Mouse (Mus musculus): ENCODE data around the gene 4921524J17Rik. TPM values are rescaled to one million over a fixed set of nuclear protein-coding genes. Genes with fewer than 3 reads are reported as not detected.

The 4921524J17Rik gene
- polyA plus RNA-seq, 1 experiment = 12.3 TPM

DNA sequence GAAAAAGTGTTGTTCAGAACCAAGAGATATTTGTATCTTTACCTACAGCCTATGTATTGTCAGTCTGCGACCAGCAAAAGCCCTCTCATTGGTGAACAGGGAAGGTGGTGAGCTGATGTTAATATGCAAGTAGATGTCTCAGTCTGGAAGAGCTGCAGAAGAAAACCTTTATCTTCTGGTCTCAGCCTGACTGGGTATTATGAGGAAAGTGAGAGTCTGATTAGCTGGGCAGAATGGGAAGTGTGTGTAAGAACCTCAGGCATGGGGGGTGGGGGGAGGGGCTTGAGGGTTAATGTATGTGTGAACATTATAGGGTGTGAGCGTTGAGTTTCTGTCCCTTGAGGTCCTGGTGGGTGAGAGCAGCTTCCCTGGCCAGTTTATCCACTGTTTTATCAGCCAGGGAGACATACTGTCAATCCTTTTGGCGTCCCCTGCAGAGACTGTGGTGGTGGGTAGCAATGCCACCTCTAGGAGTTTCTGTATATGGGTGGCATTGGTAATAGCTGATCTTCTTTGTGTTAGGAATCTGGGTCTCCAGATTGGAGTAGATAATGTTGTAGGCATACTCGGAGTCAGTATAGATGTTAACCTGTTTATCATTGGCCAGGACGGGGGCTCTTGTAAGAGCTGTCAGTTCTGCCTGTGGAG lies 36.1 kb downstream of the 4921524J17Rik start:
- Histone ChIP-seq H3K4me3 (ENCODE audit: insufficient read depth, low read length) (no peak overlapping the region), H3K4me1 (ENCODE audit: control insufficient read depth, insufficient read depth, low read length) (no peaks in the 10 kb centered on the region), H3K27ac (ENCODE audit: insufficient read depth, low read length) (no peak overlapping the region)
- no peak for TF ChIP-seq CTCF (IDR thresholded peaks at IDR 0.05; ENCODE audit: extremely low read depth, insufficient read depth, low read length)
- no peak for TF ChIP-seq POLR2A (IDR thresholded peaks at IDR 0.05; ENCODE audit: extremely low read depth, insufficient read depth, low read length)

DNA sequence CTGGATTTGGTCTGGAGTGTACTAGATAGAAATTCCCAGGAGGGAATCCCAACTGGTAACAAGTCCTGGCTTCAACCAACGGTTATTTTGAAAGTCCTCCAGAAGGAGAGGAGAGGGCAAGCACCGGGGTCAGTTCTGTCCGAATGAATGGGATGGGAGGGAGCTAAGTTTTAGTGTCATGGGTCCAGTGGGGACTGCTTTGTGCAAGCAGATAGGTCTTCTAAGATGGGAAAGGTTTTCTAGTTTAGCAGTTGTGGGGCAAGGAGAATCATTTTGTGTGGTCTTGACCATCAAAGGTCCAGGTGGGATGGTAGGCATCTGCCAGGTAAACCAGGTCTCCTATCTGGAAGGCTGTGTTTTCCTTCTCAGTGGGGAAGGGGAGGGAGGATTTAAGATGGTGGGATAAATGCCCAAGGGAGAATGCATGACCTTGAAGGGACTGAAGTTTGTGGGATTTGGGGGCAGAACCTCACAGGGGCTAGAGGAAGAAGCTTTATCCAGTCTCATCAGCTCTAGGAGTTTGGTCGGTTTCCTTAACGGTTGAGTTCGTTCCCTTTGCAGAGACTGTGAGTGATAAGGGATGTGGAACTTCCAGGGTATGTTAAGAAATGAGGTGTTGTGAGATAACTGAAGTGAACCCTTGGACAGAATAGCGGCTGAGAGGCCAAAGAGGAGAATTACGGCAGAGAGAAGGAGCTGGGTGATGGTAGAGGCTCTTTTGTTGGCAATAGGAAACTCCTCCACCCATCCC lies 36.8 kb downstream of the 4921524J17Rik start:
- Histone ChIP-seq H3K4me3 (ENCODE audit: insufficient read depth, low read length) (no peak overlapping the region), H3K4me1 (ENCODE audit: control insufficient read depth, insufficient read depth, low read length) (no peaks in the 10 kb centered on the region), H3K27ac (ENCODE audit: insufficient read depth, low read length) (no peak overlapping the region)
- TF ChIP-seq POLR2A (IDR thresholded peaks at IDR 0.05; ENCODE audit: extremely low read depth, insufficient read depth, low read length) (no peak), CTCF (IDR thresholded peaks at IDR 0.05; ENCODE audit: extremely low read depth, insufficient read depth, low read length) (no peak)

DNA sequence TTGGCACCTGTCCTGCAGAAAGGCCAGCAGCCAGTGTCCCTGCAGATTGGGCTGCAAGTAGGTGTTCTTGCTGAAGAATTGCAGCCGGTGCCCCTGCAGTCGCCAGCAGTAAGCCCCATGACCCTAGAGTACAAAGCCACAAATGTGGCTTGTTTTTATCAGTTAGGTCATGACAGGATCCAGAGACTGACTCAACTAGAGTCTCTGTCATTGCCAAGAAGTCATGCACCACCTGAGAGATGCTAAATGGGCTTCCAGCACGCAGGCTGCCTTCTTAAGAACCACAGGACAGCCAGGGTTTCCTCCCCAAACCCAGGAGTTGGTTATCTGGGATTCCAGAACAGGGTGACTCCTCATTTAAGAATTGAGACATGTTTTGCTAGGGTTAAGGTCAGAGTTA lies 37.6 kb downstream of the 4921524J17Rik start:
- no peak for TF ChIP-seq POLR2A (IDR thresholded peaks at IDR 0.05; ENCODE audit: extremely low read depth, insufficient read depth, low read length)
- TF ChIP-seq CTCF (IDR thresholded peaks at IDR 0.05; ENCODE audit: extremely low read depth, insufficient read depth, low read length) = no peak
- Histone ChIP-seq H3K4me3 (ENCODE audit: insufficient read depth, low read length) (no peak overlapping the region), H3K4me1 (ENCODE audit: control insufficient read depth, insufficient read depth, low read length) (no peaks in the 10 kb centered on the region), H3K27ac (ENCODE audit: insufficient read depth, low read length) (no peak overlapping the region)

DNA sequence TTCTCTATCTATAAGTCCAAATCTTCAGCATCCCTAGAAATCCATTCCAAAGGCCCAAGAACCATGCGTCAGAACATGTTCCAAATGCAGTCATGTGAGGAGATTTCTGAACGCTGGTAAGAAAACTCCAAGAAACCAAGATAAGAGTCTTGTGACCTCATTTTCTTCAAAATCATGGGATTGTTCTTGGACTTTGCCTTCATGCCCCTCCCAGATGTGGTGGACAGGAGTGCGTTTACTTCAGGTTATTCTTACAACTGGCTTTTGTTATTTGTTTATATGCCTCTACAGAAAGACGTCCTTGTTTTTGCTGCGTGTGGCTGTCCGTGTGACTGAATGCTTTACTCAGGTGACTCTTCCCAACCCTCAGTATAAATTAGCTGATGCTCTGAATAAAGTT lies 39.4 kb downstream of the 4921524J17Rik start:
- TF ChIP-seq POLR2A (IDR thresholded peaks at IDR 0.05; ENCODE audit: extremely low read depth, insufficient read depth, low read length) (no peak), CTCF (IDR thresholded peaks at IDR 0.05; ENCODE audit: extremely low read depth, insufficient read depth, low read length) (no peak)
- Histone ChIP-seq H3K27ac (ENCODE audit: insufficient read depth, low read length) (no peak overlapping the region), H3K4me3 (ENCODE audit: insufficient read depth, low read length) (no peak overlapping the region), H3K4me1 (ENCODE audit: control insufficient read depth, insufficient read depth, low read length) (no peaks in the 10 kb centered on the region)

DNA sequence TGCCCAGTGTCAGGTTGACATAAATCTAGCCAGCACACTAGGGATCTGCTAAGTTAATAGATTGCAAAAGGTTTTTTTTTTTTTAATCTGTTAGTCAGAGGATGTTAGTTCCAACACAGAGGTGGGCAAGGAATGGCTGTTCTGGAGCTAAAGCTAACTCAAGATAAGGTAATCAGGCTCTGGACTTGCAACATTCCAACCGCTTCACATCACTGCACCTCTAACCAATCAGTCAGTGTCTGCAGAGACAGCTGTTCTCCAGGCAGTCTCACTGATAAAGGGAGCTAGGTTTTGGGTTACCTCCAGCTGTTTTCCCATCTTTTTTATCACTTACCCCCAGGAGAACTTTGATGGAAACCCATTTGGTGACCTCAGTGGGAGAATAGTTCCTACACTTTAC lies 41.2 kb downstream of the 4921524J17Rik start:
- no peak overlapping the region for H3K27ac ChIP-seq (ENCODE audit: insufficient read depth, low read length)
- TF ChIP-seq CTCF (IDR thresholded peaks at IDR 0.05; ENCODE audit: extremely low read depth, insufficient read depth, low read length) (no peak), POLR2A (IDR thresholded peaks at IDR 0.05; ENCODE audit: extremely low read depth, insufficient read depth, low read length) (no peak)
- no peaks in the 10 kb centered on the region for H3K4me1 ChIP-seq (ENCODE audit: control insufficient read depth, insufficient read depth, low read length)
- H3K4me3 ChIP-seq (ENCODE audit: insufficient read depth, low read length) = no peak overlapping the region

DNA sequence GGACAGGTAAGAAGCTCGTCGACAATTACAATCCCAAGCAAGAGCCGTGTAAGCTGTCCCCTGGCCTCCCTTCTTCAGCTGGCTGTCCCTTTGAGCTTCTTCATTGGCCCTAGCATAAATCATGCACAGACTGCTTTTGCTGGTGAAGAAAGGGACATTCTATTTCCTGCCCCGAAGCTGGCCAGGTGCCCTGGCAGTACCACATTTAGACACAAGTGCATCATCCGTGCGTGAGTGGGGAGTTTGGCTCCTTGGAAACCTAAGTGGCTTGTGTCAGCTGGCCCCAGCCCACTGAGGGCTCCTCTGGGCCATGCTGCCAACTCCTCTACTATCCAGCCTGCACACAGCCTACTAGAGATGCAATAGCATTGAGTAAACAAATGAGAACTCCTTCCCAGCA lies 46.4 kb downstream of the 4921524J17Rik start, which contains the start of gene Mylk3:
TSS of gene Mylk3 (minus strand) at position 141 of the 400 bp plus-strand sequence.
- no peak for TF ChIP-seq POLR2A (IDR thresholded peaks at IDR 0.05; ENCODE audit: extremely low read depth, insufficient read depth, low read length)
- TF ChIP-seq CTCF (IDR thresholded peaks at IDR 0.05; ENCODE audit: extremely low read depth, insufficient read depth, low read length) = no peak
- no peak within 1 kb of the TSS for H3K4me3 ChIP-seq (ENCODE audit: insufficient read depth, low read length)
- no peak within 1 kb of the TSS for H3K27ac ChIP-seq (ENCODE audit: insufficient read depth, low read length)
- no peaks in the 10 kb centered on the region for H3K4me1 ChIP-seq (ENCODE audit: control insufficient read depth, insufficient read depth, low read length)

DNA sequence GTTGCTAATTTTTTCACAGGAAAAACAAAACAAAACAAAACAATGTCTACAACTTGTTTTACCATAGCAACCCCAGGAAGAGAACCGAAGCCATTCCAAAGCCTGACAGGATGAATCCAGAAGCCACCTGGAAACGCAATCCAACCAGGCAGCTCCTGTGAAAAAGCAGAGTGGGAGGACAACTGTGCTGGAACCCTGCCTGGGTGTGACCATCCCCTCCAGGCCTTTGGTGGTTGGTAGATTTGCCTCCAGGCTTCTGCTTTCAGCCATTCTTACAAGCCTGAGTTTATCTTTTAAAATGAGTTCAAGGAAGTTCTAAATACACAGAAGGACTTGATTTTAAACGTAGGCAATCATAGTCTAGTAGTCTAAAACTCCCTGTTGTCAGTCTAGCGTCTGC lies 50.7 kb downstream of the 4921524J17Rik start:
- TF ChIP-seq CTCF (IDR thresholded peaks at IDR 0.05; ENCODE audit: extremely low read depth, insufficient read depth, low read length) = no peak
- no peak for TF ChIP-seq POLR2A (IDR thresholded peaks at IDR 0.05; ENCODE audit: extremely low read depth, insufficient read depth, low read length)

DNA sequence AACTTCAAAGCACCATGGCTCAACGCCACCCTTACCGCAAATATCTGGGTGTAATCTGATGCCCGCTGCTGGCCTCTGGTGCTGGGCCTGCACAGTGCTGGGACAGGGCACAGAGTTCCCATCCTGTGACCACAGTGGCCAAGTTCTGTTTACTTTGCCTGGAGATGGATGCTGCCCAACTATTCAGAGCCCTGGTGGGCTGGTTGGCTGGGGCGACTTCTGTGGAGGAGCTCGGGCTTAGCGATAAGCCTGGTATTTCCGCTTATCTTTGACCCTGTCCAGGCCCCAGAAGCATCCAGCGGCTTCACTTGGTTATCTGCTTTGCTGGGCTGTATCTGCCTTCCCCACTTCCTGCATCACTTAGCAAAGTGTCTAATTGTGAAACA lies 51.8 kb downstream of the 4921524J17Rik start:
- no peak for TF ChIP-seq CTCF (IDR thresholded peaks at IDR 0.05; ENCODE audit: extremely low read depth, insufficient read depth, low read length)
- no peak for TF ChIP-seq POLR2A (IDR thresholded peaks at IDR 0.05; ENCODE audit: extremely low read depth, insufficient read depth, low read length)
- Histone ChIP-seq H3K27ac (ENCODE audit: insufficient read depth, low read length) (no peak overlapping the region), H3K4me1 (ENCODE audit: control insufficient read depth, insufficient read depth, low read length) (no peaks in the 10 kb centered on the region), H3K4me3 (ENCODE audit: insufficient read depth, low read length) (no peak overlapping the region)

More for the DNA sequence above, 50.7 kb downstream of the 4921524J17Rik start:
- no peak overlapping the region for H3K27ac ChIP-seq (ENCODE audit: insufficient read depth, low read length)
- H3K4me1 ChIP-seq (ENCODE audit: control insufficient read depth, insufficient read depth, low read length) = no peaks in the 10 kb centered on the region
- H3K4me3 ChIP-seq (ENCODE audit: insufficient read depth, low read length) = no peak overlapping the region

DNA sequence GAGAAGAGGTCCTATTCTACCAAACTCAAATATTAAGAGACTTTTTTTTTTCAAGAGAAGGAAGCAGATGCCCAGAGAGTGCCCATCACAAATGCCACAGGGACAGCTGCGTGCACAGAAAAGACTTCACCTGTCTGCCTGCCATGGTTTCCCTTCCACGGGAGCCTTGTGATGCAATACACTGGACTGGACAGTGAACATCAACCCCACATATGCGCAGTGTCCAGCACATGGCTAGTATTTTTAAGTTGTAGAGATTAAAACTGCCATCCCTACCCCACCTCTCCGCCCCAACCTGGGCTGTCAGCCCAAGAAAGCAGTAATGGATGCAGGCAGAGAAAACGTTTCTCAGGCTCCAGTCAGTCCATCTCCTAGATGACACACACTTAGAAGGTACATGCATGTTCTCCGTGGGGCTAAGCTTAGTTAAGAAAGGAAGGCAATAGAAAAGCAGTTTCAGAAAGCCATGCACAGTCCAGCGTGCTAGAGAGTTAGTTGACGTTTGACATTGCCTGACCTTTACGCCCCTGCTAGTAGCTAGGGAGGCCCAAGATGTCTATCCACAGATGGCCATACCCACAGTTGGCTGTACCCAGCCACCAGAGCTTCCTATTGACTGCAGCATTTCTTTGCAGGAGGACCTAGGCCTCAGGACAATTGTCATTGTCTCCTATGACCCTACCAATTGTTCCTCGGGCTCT lies 52.4 kb downstream of the 4921524J17Rik start:
- Histone ChIP-seq H3K4me1 (ENCODE audit: control insufficient read depth, insufficient read depth, low read length) (no peaks in the 10 kb centered on the region), H3K4me3 (ENCODE audit: insufficient read depth, low read length) (no peak overlapping the region), H3K27ac (ENCODE audit: insufficient read depth, low read length) (no peak overlapping the region)
- TF ChIP-seq CTCF (IDR thresholded peaks at IDR 0.05; ENCODE audit: extremely low read depth, insufficient read depth, low read length) (no peak), POLR2A (IDR thresholded peaks at IDR 0.05; ENCODE audit: extremely low read depth, insufficient read depth, low read length) (no peak)

All from cortical plate, adult 2 months (tissue).